In the genomic region with DNA sequence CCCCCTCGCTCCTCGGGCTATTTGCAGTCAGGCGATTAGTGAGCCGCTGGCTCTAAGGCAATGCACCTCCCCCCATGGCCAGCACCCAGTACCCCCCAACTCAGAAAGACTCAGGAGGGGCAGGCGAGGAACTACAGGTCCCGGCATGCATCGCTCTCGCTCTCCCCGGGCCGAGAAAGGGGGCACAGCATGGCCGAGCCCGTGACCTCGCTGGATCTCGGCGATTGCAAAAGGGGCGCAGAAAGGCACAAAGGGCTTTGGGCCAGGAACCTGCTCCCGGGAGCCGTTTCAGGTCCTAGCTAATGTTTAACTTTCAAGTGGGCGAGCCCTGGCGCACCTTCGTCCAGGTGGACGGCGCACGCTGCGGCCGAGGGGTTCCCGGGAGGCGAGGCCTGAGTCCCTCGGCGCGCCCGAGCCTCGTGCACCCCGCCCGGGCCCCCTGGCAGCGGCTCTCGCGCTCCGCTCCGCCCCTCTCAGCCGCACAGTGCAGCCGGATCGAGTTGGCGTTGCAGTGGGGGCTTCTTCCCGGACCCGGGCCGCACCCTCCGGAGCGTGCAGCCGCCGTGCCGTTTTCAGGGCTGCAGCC, we compare ENCODE assay signal across 1 mouse cellular context.
TF ChIP-seq lines count a peak whose summit lies in the region.

No protein-coding gene starts in this region.

TF ChIP-seq in CH12.LX, 34 proteins besides CTCF, POLR2A, EP300 and RAD21 (continued from another document):
- TF ChIP-seq POLR2AphosphoS2 (IDR thresholded peaks at IDR 0.05; ENCODE audit: low read depth, low read length) (no peak), MAFK (IDR thresholded peaks at IDR 0.05; ENCODE audit: insufficient replicate concordance, low read length) (no peak), NELFE (IDR thresholded peaks at IDR 0.05; ENCODE audit: low read depth, low read length) (no peak), RCOR1 (conservative IDR thresholded peaks at IDR 0.05; ENCODE audit: low read depth, low read length) (no peak), MXI1 (IDR thresholded peaks at IDR 0.05; ENCODE audit: low read depth, low read length) (peak; percentile 50), CHD2 (IDR thresholded peaks at IDR 0.05; ENCODE audit: low read length) (no peak), TCF12 (IDR thresholded peaks at IDR 0.05; ENCODE audit: low read depth, low read length) (no peak), ZC3H11A (IDR thresholded peaks at IDR 0.05; ENCODE audit: low read depth, low read length) (no peak), CHD1 (IDR thresholded peaks at IDR 0.05; ENCODE audit: low read depth, low read length) (no peak), IRF4 (IDR thresholded peaks at IDR 0.05; ENCODE audit: low read depth, low read length) (no peak), E2F4 (IDR thresholded peaks at IDR 0.05; ENCODE audit: insufficient replicate concordance, low read depth, low read length) (no peak), PAX5 (IDR thresholded peaks at IDR 0.05; ENCODE audit: low read length) (no peak), JUN (IDR thresholded peaks at IDR 0.05; ENCODE audit: insufficient read depth, low read depth, low read length) (no peak), MEF2A (IDR thresholded peaks at IDR 0.05; ENCODE audit: borderline replicate concordance, low read depth, low read length) (no peak), JUND (conservative IDR thresholded peaks at IDR 0.05; ENCODE audit: low read depth, low read length) (no peak), ZKSCAN1 (IDR thresholded peaks at IDR 0.05; ENCODE audit: borderline replicate concordance, low read depth, low read length) (no peak), USF2 (conservative IDR thresholded peaks at IDR 0.05; ENCODE audit: low read depth, low read length) (no peak), USF1 (IDR thresholded peaks at IDR 0.05; ENCODE audit: low read depth, low read length) (no peak)
